Mouse (Mus musculus) CD4-positive, CD25-positive, alpha-beta regulatory T cell, adult 4 months (primary cell): ENCODE results near the gene Acoxl. TPM values are rescaled to one million over a fixed set of nuclear protein-coding genes. Genes with fewer than 3 reads are reported as not detected.

ENCODE experiments used
- ATAC-seq: one replicate; pipeline ENCODE4 v1.8.0; 2017
- polyA plus RNA-seq, 2 experiments: library from polyadenylated mRNA; unstranded; fragments of 100-300 nt; shearing (Covaris generic); gene quantifications; one replicate each; pipeline ENCODE4 v1.2.1; 2017

Acoxl gene
- polyA plus RNA-seq, 2 experiments from 2014 or later = 0.19 to 0.79 TPM

DNA sequence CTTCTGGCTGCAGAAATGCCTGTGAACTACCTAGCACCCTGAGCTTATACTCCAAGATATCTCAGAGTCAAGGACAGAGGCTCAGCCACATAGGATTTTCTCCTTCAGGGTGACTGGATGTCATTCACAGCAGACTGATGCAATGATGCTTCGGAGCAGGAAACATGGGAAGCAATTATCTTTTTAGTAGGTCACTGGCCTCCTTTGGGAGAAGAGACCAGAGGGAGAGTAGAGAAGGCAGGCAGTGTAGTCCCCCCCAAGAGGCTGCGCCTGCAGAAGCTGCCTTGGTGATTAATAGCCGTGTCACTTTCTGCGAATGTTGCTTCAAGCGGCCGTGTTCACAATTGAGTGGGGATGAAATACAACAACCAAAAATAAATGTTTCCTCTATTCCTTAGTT, 121.9 kb downstream of the Acoxl start:
- no peak for ATAC-seq

DNA sequence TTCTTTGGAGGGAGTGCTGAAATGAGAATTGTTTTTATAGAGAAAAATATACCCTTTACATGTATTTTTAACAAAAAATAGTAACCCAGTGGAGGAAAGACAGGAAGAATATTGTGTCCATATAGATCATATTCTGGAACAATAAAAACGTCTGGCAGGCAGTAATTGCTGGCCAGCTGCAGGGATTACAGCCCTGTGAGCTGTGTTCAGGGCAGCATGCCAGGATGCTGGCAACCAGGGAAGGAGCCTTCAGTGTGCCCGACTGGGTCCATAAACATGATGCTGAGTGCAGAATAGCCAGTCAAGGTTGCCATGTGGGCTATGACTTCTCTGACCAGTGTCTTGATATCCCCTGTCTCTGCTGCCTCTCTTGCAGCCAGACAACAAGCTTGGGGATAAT, 122.5 kb downstream of the Acoxl start:
- ATAC-seq = no peak

DNA sequence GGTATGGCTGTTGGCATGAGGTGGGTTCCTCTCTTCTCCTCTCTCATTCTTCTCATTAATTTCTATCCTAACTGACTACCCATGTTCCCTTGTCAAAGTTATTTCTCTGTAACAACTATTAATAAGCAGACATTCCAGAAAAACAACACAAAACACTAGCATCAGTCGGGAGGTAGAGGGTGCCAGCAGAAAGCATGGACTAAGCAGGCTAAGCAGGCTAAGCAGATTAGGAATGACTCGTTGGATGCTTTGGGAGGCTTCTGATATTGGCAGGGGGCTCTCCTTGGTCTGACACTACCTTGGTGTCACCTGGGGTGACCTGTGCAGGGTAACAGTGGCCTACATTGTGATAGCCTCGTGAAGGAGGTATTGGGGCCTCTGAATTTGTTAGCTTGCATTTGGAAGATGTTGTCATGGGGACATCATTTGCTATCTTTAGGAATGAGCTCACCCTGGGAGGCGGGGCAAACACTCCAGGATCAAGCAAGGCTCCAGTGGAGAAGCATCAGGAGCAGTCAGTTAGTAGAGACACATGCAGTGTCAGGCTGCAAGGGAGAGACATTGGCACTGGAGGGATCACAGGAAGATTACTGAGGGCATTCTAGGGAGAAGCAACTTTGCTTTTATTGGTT, 123.2 kb downstream of the Acoxl start:
- no peak for ATAC-seq

DNA sequence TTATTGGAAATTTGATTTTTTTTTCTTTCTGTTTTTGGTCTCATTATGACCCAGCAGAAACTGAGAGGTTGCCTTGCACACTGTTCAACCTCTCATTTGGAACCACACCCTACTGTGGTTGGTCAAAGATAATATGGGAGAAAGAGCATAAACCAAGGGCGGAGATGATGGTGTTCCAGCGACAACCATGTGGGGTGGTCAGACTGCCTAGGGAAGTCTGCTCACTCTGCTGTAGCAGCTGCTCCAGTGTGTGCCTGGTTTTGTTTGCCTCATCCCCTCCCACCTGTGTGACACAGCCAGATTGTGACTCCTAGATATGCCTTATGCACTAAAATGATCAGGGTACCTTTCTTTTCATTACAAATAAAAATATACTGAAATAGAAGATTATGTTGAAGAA, 130.3 kb downstream of the Acoxl start:
- no peak for ATAC-seq

DNA sequence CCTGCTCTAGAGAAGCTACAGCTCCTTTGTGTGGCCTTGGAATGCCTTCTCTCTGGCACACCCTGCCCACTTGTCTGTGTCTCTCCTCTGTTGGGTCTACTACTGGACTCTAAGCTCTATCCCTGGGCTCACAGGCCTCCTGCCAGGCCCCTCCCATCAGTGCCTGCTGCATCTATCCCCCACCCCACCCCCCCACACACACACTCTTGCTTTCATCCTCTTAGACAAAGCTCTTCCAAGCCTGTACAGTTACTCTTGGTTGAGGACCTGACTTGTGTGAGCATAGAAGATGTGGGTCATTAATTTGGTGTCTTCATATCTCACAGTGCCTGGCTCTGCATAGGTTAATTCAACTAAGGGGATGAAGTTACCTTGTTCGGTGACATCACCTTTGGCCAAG, 137.6 kb downstream of the Acoxl start:
- ATAC-seq = no peak

DNA sequence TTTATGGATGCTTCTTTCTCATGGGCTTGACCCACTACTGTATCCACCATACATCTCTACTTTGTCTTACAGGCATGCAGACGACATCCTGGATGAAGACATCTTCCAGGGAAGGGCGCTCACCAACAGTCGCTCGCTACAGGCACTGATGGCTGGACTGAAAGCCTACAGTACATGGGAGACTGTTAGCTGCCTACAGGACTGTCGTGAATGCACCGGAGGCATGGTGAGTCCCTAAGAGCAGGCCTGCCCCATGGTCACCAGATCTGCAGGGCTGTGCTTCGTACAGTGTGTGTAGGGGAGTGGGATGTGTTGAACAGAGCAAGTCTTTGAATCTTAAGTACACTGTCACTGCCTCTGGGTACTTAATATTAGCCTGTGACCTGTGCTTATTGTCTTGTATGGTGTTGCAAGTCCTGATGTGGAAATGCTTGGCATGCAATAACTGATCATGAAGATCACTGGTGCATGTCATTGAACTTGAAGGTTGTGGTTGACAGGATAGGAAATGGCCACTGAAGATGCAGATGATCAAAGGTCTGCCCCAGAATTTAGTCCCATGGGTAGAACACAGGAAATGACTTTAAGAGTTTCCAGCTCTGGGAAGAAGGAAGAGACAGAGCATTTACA, 140.0 kb downstream of the Acoxl start:
- ATAC-seq = no peak

DNA sequence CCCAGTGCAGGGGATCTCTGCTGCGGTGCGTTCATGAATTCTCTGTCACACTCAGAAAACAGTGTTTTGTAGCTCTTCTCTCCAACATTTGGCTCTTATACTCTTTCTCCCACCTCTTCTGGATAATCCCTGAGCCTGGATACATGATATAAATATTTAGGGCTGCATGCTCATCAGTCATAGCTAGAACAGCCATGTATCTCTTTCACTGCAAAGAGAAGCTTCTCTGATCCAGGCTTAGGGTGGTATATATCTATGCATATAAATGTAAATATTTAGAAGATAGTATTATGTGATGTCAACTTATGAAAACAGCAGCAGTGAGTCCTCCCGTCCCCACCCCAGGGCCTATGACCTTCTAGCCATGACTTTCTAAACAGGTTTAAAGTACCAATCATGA, 143.9 kb downstream of the Acoxl start:
- no peak for ATAC-seq

DNA sequence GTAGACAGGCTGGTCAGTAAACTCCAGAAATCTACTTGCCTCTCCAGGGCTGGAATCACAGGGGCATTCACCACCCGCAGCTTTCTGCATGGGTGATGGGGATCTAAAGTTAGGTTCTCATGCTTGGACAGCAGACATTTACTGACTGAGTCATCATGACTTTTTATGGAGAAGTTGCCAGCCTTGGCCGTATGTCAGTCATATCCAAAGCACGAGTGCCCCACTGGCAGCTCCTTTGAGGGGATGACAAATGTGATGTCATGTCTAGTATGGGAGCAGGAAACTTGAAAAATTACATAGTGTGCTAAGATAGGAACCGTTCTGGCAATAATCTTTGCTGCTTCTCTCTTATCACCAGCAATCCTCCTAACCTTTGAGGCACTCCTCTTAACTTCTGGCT, 144.6 kb downstream of the Acoxl start:
- no peak for ATAC-seq

DNA sequence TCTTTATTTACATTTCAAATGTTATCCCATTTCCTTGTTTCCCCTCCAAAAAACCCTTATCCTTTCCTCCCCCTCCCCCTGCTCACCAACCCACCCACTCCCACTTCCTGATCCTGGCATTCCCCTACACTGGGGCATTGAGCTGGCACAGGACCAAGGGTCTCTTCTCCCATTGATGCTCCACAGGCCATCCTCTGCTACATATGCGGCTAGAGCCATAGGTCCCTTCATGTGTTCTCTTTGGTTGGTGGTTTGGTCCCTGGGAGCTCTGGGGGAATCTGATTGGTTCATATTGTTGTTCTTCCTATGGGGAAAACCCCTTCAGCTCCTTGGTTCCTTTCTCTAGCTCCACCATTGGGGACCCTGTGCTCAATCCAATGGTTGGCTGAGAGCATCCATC, 145.3 kb downstream of the Acoxl start:
- ATAC-seq = no peak

DNA sequence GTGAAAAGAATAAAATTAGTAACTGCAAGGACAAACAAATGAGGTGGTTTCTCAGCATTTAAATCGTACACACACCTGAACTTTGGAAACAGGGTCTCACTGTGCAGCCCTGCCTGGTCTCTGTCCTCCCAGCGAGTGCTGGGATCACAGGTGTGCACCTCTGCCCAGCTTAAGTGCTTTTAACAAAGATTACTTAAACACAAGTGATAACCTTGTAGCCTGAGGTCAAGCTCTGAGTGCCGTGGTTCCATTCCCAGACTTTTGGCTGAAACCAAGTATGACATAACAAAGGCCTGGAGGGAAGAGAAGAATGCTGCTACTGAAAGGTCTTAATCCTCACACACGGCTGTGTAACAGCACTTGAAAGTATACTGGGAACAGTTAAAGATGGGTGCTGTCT, 149.0 kb downstream of the Acoxl start:
- no peak for ATAC-seq

DNA sequence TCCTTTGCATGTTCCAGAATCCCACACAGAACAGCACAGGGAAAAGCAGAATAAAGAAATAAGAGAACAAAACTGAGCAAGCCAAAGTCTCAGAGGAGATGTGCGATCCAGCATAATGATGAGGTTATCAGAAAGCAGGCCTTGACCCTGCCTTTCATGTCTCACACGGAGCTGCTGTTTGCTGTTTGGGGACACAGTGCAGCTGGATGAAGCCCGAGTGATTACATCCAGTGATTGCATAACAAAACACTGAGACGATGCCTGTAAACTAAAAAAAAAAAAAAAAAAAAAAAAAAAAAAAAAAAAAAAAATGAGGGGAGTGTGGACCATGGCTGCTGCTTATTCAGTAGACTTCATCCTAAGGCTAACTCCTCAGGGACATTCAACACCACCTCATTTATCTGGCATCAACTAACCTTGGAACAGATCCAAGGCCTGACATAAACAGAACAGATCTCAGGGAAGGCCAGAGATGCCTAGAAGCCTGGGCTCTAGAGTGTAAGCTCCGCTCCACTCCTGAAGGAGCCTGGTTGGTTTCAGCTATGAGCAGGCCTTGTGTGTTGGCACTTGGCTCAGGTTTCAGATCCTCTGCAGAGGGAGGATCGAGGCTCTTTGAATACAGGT, 152.3 kb downstream of the Acoxl start:
- no peak for ATAC-seq

DNA sequence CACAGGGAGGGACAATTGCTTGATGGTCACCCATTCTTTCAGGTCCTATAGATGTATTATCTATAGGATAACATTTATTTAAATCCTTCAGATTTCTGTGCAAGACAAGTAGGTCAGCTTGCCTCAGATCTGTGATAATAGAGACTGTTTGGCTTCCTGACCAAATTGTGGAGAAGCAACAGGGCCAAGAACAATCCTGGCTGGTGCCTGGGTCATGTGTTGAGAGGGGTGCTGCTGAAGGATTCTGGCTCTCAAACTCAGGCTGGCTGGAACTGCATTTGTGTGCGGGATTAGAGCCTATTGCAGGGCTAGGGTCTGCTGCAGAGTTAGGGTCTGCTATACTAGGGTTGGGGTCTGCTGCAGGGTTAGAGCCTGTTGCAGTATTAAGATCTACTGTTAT, 153.0 kb downstream of the Acoxl start:
- ATAC-seq = no peak

DNA sequence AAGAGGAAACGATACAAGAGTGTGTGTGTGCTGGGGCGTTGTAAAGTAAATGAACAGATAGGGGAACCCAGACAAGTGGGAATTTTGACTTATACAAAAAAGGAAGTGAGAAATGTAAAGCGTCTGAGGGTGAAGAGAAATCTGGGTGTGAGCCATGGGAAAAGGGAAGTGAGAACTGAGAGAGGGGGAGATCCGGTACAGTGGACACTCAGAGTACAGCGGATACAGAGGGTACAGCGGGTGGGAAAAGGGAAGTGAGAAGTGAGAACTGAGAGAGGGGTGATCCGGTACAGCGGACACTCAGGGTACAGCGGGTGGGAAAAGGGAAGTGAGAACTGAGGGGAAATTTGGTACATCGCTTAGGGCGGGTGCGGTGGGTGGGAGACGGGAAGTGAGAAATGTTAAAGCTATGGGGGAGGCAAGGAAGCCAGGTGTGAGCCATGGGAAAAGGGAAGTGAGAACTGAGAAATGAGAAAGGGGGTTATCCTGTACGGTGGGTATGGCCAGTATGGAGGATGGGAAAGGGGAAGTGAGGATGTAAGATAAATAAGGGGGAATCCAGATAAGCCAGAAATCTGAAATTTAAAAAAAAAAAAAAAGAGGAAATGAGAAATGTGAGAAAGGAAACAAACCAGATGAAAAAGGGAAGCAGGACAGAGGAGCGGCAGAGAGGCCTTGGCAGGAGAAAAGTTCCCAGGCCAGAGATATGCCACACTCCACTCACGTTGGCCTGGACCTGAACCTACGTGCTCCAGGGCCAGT, 170.2 kb downstream of the Acoxl start:
- ATAC-seq = no peak

DNA sequence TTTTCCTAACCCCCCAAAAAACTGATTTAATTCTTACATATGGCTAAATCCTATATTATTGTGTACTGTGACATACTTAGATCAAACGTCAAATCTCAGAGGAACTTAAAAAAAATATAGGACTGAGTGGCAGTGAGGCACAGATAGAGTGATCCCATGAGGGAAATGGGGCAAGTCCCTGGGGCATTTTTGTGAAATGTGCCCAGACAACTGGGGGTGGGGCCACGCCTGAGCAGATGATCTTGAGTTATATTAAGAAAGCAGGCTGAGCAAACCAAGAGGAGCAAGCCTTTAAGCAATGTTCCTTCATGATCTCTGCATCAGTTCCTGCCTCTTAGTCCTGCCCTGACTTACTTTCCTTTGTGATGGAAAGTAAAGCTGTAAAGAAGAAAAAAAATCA, 175.9 kb downstream of the Acoxl start:
- ATAC-seq = no peak

DNA sequence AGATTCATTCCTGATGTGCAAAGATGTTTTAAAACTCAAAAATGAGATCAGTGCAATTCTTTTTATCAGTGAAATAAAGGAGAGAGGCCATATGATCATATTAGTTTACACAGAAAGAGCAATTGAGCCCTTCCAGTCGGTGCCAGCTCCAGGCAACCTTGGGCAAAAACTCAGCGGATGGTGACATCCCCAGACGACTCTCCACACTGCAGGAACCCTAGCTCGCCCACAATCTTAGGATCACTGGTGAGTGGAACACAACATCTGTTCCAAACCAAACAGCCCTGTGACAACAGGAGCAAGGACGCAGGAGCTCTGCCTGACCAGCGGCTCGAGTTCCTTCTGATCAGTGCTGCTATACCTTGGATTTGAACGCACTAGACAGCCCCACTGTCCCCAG, 176.9 kb downstream of the Acoxl start:
- no peak for ATAC-seq

DNA sequence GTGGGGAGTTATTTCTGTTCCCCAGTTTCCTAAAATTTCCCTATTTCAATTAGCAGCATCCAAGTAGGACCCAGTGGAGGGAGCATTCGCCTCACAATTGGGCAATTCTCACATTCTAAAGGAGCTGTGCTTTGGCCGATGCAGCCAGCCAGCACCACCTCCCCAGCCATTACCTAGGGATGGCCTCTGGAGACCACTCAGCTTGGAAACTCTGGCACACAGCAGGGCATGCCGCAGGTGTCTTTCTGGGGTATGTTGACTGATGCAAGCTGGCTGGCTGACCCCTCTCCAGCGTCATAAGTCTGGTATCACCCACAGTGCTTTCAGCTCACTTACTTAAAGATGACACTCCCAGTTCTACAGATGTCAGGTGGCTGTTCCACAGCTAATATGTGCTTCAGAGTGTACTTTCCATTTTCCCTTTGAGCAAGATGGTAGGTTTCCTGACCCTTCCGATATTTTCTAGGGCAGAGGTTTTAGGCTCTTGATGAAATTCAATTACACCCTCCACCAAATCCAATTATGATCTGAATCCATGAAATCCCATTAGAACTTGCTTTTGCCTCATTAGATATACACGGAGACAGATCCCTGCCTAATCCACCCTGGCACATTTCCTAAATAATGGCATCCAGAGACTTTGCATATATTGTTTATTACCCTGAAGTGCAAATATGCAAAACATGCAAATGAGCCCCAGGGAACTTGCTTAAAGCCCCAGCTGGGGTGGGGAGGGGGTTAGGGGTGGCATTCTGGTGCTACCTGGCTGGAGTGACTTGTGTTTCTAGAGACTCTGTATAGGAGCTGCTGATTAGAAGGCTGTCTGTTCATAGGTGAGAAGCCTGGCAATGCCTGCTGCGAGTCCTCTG, 181.6 kb downstream of the Acoxl start:
- no peak for ATAC-seq

DNA sequence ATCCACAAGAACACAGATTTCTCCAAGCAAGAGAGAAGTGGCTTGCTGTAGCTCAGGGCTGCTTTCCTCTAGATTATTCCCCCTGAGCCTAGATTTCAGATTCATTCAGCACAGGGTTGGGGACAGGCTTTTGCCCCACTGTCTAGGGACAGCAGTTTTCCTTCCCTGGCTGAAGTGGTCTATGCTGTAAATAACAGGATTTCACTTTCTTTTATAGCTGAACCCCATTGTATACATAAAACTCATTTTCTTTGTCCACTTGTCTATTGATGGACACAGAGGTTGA, 182.2 kb downstream of the Acoxl start:
- no peak for ATAC-seq

DNA sequence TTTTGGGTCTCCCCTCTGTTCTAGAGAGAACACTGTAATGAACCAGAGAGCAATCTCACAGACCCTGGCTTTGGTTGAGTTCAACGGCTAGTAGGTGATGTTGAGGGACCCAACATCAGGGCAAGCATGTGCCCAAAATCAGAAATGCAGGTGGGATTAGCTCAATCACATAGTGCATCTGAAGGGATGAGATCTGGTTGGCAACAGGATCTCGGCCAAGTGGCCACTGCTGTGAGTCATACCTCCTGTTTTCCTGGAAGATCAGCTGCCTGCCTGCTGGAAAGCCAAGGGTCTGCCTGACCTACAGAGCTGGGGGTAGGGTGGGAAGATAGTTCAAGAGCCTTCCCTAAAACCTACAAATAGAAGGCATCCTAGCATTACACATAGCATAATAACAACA, 185.2 kb downstream of the Acoxl start:
- ATAC-seq = no peak

DNA sequence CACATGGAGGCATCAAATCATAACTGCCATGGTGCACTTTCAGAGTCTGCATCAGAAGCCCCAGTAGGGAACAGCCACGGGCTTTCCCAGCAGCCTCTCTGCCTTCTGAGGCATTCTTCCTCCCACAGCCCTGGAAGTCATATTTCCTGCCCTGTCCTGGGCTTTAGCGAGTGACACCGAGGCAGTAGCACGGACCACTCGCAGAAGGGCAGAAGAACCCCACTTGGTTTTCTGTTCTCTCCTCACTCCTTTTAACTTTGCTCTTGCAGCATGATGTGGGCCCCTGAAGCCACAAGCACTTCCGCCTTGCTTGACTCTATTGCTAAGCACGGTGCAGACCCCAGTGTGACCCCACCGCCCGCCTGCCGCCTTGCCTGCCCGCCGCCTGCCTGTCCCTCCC, 189.0 kb downstream of the Acoxl start:
- no peak for ATAC-seq

DNA sequence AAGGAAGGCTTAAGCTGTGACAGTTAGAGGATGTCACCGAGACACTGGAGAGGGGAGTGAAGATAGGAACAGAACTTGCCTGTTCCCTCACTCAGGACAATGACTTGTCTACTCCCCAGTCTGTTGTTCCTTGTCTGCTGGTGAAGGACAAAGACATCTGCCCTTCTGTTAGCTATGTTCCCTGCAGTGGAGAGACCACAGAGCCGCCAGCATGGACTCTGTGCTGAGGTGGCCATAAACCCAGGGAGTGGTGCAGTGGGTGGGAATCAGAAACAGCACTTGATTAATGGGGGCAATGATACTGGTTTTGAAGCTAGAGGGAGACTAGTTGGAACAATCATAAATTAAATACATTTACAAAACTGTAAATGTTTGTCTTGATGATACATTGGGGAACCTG, 191.3 kb downstream of the Acoxl start:
- no peak for ATAC-seq

DNA sequence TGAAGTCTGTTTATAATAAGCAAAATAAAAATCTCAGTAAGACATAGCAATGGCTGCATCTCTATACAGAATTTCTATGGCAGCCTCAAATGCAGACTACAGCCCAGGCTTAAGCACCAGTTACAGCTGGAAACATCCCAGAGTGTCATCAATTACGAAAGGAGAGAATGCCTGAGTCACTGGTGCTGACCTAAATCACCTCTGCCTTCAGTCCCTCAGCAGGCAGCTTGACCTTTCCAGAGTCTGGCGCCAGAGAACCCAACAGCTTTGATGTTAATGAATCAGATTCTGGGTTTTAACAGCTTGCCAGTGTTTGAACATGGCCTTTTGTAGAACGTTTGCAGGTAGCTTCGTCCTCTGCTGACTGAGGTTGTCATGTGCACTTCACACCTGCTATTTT, 193.4 kb downstream of the Acoxl start:
- ATAC-seq = no peak

DNA sequence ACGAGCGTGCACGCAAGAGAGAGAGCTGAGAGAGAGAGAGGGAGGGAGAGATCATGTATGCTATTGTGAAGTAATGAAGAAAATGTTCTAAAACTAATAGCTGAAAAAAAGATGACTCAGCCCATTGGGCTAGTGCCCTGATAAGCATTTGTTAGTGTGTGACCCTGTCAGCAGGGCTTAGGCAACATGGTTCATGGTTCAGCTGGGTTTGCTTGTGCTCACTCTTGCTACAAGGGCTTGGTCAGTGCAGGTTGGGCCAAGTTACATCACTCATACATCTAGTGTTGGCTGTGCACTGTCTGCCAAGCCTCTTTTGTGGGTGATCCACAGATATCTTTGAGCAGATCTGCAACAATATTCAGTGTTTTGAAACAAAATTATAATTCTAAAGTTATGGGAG, 194.8 kb downstream of the Acoxl start:
- no peak for ATAC-seq

DNA sequence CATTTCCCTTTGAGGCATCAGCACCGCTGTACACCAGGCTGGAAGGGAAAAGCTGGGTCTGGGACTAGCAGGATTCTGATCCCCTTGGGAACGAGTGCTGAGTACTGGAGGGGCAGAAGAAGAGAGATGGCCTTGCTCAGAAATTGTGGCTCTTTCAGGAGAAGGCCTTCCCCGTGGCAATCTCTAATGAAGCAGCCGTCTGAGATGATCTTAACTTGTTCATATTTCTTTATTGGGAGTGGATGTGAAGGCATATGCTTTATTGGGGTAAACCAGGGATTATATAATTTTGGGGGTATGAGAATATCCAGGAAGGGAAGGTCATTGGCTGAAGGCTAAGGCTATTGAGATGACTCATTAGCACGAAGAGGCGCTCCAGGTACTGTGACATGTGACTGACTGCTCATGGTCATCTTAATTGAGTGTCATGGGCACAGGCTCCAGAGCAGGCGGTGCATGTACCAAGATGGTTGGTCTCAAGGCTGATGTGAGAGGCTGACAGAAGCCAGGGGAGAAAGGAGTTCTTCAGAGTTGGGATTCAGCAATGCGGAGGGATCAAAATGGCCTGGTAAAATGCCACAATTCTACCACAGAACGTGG, 195.5 kb downstream of the Acoxl start:
- no peak for ATAC-seq
